Mouse (Mus musculus) E14TG2a.4 (cell line): ENCODE measurements around the gene Ddx27.

Experiments
- CTCF ChIP-seq: conservative IDR thresholded peaks from 2 replicates; pipeline ENCODE4 v1.5.1; 2014; ENCODE audit warnings: low read length
- POU5F1 ChIP-seq: IDR thresholded peaks from 2 replicates; pipeline ENCODE4 v1.6.1; 2014; ENCODE audit warnings: low read length, borderline replicate concordance

GRCm38 (mm10) chr2:167074587-167074986 lies 59.6 kb downstream of the Ddx27 start:
- TF ChIP-seq CTCF (no peak), POU5F1 (no peak)
